In the genomic region with DNA sequence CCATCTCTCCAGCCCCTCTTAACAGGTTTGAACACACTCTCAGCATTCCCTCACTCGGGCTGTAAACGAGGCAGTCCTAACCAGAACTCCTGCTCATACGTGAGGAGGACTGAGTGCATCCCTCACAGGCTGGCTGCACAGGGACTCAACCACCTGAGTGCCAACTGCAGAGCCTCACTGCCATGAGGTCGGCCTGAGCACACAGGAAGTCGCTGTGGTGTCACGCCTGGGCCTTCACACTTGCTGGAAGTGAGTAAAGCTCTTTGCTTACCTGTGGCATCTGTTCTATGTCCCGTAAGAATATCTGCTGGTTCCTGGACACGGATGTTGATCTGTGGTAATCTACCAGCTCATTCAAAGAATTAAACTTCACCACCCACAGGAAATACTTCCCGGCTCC, we compare ENCODE assay signal across 28 mouse cellular contexts. TPM values are rescaled to one million over a fixed set of nuclear protein-coding genes. Genes with fewer than 3 reads are reported as not detected.
DNase-seq lines count a peak whose midpoint lies in the region; ATAC-seq lines count a peak whose summit lies in the region.
"Had no signal": no experiment of that assay in that cellular context is flagged by ENCODE, and none has a peak within 500 bp of the region (broad histone marks: within the 10 kb centered on the region; RNA-seq: fewer than 3 reads in every experiment).

No protein-coding gene starts in this region.

- peaks cover 86% of the 10 kb centered on the region for H3K36me3 ChIP-seq in megakaryocyte, embryonic 14.5 days (replicated peaks; ENCODE audit: low read length)

- peaks cover 88% of the 10 kb centered on the region for H3K4me1 ChIP-seq in megakaryocyte, embryonic 14.5 days

- no peak for ATAC-seq in megakaryocyte, adult 5-6 weeks (ENCODE audit: poor library complexity, severe bottlenecking)
- ATAC-seq in inflammation-experienced regulatory T-cells, adult 6 months = peak; percentile 56
- ATAC-seq: forebrain, embryonic 14.5 days; hindbrain, postnatal 0 days; intestine, postnatal 0 days; liver, postnatal 0 days; midbrain, embryonic 13.5 days had no signal

- H3K9me3 ChIP-seq in megakaryocyte, embryonic 14.5 days = no peaks in the 10 kb centered on the region
- H3K9me3 ChIP-seq: embryonic facial prominence, embryonic 12.5 days; G1E; heart, embryonic 10.5 days; heart, embryonic 15.5 days; hindbrain, embryonic 12.5 days; limb, embryonic 13.5 days; midbrain, embryonic 13.5 days had no signal

- DNase-seq in thymus, postnatal 14 days = peak; percentile 44
- no peak for DNase-seq in thymus, postnatal 36 days
- no peak for DNase-seq in kidney, adult 8-10 months
- no peak for DNase-seq in cerebellum, postnatal 25 days
- no peak for DNase-seq in heart, adult 11 months
- DNase-seq: adrenal gland, postnatal 10 days; cerebellum, adult 8-10 months; cerebellum, postnatal 36 days; embryo, embryonic 11 days; gastrocnemius, postnatal 14 days; kidney, postnatal 14 days; liver, postnatal 0 days; lung, postnatal 36 days; right cerebral cortex, adult 18-20 months had no signal

- H3K27me3 ChIP-seq in megakaryocyte, embryonic 14.5 days (replicated peaks) = no peaks in the 10 kb centered on the region
- H3K27me3 ChIP-seq: embryonic facial prominence, embryonic 12.5 days; heart, embryonic 15.5 days; hindbrain, embryonic 12.5 days; limb, embryonic 13.5 days; midbrain, embryonic 13.5 days had no signal

- H3K4me3 ChIP-seq in megakaryocyte, embryonic 14.5 days (replicated peaks) = peak overlapping the region; percentile 5
- H3K4me3 ChIP-seq: embryonic facial prominence, embryonic 12.5 days; heart, embryonic 10.5 days; heart, embryonic 15.5 days; hindbrain, embryonic 12.5 days; left cerebral cortex, adult 2 months; limb, embryonic 13.5 days; midbrain, embryonic 13.5 days had no signal

RNA-seq across cellular contexts. Expression of a gene that starts 18.3 kb away (rescaled TPM):
- polyA plus RNA-seq in megakaryocyte, embryonic 14.5 days (2012; ENCODE audit: insufficient read depth, low replicate concordance) = 10.5 and 20.5 TPM in 2 replicates
- total RNA-seq in megakaryocyte, adult 5-6 weeks (2015) = 5.7 and 8.0 TPM in 2 replicates
- 13.7 and 25.5 TPM in 2 replicates for total RNA-seq in megakaryocyte, adult 5-6 weeks (2017)
- 10 to 100 TPM; 69.3 to 87.8 (median 80.1) TPM for polyA plus RNA-seq in inflammation-experienced regulatory T-cells, adult 6 months (2017; shearing (Covaris generic))

RNA-seq across cellular contexts. Expression of a gene that starts 33.7 kb away (rescaled TPM):
- polyA plus RNA-seq in megakaryocyte, embryonic 14.5 days (2012; ENCODE audit: insufficient read depth, low replicate concordance) = 9.6 and 15.5 TPM in 2 replicates
- total RNA-seq in megakaryocyte, adult 5-6 weeks (2015) = 23.6 and 28.0 TPM in 2 replicates
- total RNA-seq in megakaryocyte, adult 5-6 weeks (2017) = 20.2 and 24.4 TPM in 2 replicates
- polyA plus RNA-seq in inflammation-experienced regulatory T-cells, adult 6 months (2017; shearing (Covaris generic)) = 100 to 1,000 TPM; 192 to 274 (median 231) TPM

RNA-seq across cellular contexts. Expression of a gene that starts 42.6 kb away (rescaled TPM):
- polyA plus RNA-seq in megakaryocyte, embryonic 14.5 days (2012; ENCODE audit: insufficient read depth, low replicate concordance) = 44.0 and 58.2 TPM in 2 replicates
- total RNA-seq in megakaryocyte, adult 5-6 weeks (2015) = 30.8 and 34.0 TPM in 2 replicates
- 24.0 and 34.2 TPM in 2 replicates for total RNA-seq in megakaryocyte, adult 5-6 weeks (2017)
- 10 to 100 TPM; 24.8 to 36.2 (median 35.0) TPM for polyA plus RNA-seq in inflammation-experienced regulatory T-cells, adult 6 months (2017; shearing (Covaris generic))

RNA-seq across cellular contexts. Expression of a gene that starts 42.7 kb away (rescaled TPM):
- 13.8 and 37.9 TPM in 2 replicates for polyA plus RNA-seq in megakaryocyte, embryonic 14.5 days (2012; ENCODE audit: insufficient read depth, low replicate concordance)
- total RNA-seq in megakaryocyte, adult 5-6 weeks (2015) = 29.0 and 30.2 TPM in 2 replicates
- total RNA-seq in megakaryocyte, adult 5-6 weeks (2017) = 11.7 and 29.8 TPM in 2 replicates
- polyA plus RNA-seq in inflammation-experienced regulatory T-cells, adult 6 months (2017; shearing (Covaris generic)) = 10 to 100 TPM; 22.9 to 31.7 (median 27.9) TPM

Comparison
In these comparisons a context has a peak if more than half of its experiments do, and no peak if none do; other contexts are left out.
1. RNA of a gene that starts 33.7 kb away (polyA plus RNA-seq): 192 to 274 TPM in inflammation-experienced regulatory T-cells, adult 6 months; 9.6 to 15.5 TPM in megakaryocyte, embryonic 14.5 days; every median in the first group is over 10 times any median in the second.